Mouse (Mus musculus): ENCODE measurements around the gene Srrt.

The Srrt gene

GRCm38 (mm10) chr5:137307071-137307912 is at the start of gene Srrt:
Gene Srrt, minus strand, starts transcription at chr5:137307674.
- in situ Hi-C loops (cut with MboI, MseI) = loop anchor here (10.0 to 25.0 kb wide), 2 partner anchors 855 to 1372 kb away; partner anchors contain the start of genes Ap4m1, Cops6, Mcm7 and Ywhag

GRCm38 (mm10) chr5:137354091-137354490 is 46.6 kb upstream of the Srrt start:
- in situ Hi-C loops (cut with MboI, MseI) = no loop called here

DNA sequence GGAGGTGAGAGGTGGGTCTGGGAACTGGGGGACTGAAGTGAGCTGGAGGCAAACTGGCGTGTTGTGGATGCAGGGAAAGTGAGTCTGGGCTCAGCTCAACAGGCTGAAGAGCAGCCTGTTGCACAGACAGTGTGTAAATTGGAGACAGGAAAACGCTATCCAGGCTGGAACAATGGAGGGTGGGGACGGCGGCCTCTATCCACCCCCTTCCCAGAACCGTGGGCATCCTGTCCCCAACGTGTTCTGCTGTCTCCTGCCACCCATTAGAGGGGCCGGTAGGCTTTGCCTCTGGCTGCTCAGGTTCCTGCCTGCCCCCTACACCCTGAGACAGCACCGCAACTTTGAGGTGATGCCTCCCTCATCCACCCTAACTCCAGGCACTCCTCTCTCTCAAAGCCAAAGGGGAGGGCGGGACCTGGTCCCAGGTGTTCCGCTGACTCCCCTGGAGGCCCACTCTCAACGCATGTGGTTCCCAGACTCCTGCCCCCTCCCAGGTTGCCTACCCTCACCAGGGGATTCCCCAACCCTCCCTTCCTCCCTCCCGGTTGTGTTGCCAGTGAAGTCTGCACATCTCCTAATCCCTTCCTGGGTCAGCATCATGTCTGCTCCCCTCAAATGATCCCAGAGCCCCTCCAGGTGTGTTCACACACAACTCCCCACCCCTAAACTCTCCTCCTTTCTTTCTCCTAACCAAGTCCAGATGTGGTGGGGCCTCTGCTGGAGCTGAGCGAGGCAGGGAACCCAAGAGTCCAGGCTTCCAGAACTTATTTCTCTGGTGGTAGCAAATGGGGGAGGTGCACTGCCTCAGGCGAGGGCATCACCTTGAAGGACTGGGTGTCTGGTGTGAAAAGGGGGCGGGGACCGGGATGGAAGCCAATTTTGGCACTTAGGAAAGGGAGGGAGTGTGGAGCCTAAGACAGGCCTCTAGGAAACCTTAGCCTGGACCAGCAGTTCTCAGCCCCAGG is 44.8 kb upstream of the Srrt start:
- in situ Hi-C loops (cut with MboI, MseI) = no loop called here

DNA sequence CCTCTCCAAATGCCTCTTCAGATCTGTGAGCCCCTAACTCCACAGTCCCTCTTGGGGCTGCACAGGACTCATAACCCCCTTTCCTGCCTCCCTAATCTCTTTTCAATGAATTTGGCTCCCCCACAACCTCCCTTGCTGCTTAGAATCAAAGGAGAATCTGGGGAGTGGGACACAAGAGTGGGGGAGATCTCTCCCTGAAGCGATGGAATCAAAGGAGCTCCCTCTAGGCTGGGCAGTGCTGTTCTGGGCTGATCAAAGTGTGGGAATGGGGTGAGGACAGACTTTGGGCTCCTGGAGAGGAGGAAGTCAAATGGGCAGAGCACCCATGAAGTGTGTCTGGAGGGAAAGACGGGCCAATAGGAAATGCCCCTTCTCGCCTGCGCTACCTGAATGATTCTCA is 43.9 kb upstream of the Srrt start:
- in situ Hi-C loops (cut with MboI, MseI) = no loop called here

DNA sequence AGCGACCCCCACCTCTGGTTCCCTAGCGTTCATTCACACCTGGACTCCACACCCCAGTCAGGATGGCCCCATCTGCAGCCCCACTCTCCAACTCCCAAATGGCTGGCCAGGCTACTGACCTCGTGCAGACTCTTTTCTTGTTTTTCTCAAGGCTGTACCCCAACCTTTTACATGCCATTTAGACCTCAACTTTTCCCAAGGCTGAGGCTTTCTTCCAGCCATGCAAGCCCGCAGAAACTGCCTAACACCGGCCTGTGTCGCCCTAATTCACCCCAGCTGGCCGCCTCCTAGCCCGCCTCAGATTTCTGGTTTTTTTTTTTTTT is 43.5 kb upstream of the Srrt start:
- in situ Hi-C loops (cut with MboI, MseI) = no loop called here

DNA sequence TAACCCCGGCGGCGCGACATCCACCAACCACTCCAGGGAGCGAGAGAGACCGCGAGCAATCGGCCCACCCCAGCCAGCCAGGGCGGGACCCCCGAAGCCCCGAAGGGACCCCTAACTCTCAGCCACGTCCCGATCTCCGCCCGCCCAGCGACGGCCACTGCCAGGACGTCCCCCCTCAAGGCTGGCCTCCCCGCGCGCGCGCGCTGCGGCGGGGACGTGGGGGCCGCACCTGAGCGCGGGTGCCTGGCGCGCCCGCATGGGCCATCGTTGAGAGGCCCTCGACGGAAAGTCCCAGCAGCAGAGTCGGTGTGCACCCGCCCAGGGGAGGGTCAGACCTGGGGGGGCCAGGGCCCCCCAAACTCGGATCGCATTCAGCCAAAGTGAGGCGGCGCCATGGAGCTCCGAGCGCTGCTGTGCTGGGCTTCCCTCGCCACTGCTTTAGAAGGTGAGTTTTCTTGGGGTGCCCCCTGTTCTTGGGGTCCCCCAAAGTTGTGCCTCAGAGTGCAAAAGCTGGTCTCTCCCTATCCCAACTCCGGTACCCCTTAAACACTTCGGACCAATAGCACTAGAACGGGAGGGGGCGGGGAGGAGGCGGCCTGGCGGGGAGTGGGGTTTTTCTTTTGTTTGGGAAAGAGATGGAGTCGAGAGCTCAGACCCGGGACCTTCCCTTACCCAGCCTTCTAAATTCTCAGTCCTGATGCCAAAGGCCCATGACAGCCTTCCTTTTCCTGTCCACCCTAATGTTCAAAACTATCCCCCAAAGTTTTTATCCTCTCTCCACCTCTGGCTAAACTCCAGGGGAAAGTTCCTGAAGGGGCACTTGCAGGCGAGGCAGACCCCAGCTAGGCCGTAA is 43.0 kb upstream of the Srrt start:
- in situ Hi-C loops (cut with MboI, MseI) = no loop called here

DNA sequence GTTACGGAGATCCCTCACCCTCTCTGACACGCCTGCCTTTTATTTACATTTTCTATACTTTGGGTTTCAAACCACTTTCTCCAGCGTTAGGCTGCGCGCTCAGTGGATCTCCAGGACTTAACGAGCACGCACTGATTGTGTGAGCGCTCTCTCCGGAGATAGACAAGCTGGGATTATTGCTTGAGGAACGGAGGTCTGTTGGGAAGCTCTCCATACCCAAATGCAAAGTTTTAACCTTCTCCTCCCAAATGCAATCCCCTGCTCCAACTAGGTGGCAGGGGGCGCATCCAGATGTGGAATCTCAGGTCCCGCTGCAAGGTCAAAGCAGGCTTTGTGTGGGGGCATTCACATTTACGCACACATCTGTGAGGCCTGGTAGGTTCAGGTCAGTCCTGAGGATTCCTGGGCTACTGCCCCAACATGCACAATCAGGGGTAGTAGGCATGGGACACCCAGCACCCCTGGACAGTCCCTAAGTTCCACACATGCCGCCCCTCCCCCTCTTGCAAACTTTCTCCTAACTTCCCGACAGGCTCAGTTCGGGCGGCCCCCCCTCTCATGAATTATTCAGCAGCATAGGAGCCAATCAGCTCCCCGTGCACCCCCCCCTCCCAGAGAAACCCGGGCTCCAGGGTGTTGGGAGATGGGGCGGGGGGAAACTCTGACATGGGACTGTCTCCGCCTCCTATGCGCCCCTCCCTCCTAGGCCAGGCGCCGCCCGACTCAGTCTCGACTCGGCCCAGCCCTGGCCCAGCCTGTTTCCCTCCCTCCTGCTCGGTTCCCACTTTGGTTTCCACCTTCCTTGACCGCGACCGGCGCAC is 42.1 kb upstream of the Srrt start, which contains the start of gene Ephb4:
TSS of gene Ephb4 (plus strand) at position 726 of the 821 bp plus-strand sequence.
- in situ Hi-C loops (cut with MboI, MseI) = no loop called here

- in situ Hi-C loops (cut with MboI, MseI) = no loop called here
Observed at GRCm38 (mm10) chr5:137348482-137349383, 41.3 kb upstream of the Srrt start.

- in situ Hi-C loops (cut with MboI, MseI) = no loop called here
Observed at GRCm38 (mm10) chr5:137347856-137348255, 40.4 kb upstream of the Srrt start.

DNA sequence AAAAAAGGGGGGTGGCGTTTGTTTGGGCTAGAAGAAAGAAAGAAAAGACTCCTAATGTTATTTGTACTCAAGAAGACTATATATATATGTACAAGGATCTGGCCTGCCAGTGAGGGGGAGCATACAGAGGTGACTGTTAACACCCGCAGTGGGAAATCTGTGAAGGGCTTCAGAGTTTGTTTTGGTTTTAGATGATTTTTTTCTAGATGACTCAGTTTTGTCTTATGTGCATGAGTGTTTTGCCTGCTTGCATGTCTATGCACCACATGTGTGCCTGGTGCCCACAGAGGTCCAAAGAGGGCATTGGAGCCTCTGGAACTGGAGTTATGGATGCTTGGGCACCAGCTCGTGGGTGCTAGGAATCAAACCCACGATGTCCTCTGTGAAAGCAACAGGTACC is 39.5 kb upstream of the Srrt start:
- in situ Hi-C loops (cut with MboI, MseI) = no loop called here

DNA sequence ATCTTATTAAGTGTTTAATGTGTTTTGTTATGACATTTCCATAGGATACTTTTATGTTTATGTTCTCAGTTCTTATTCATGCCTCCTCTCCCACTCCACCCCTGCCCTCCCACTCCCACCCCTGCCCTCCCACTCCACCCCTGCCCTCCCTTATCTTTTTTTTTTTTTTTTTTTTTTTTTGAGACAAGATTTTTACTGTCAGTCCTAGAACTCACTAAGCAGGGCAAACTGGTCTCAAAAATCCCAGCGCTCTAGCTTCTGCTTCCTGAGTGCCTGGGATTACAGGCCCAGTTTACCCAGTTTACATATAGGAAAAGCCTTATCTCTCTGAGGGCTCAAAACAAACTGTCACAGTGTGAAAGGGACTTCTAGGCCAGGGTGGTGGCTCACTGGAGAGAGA is 38.9 kb upstream of the Srrt start:
- in situ Hi-C loops (cut with MboI, MseI) = no loop called here

DNA sequence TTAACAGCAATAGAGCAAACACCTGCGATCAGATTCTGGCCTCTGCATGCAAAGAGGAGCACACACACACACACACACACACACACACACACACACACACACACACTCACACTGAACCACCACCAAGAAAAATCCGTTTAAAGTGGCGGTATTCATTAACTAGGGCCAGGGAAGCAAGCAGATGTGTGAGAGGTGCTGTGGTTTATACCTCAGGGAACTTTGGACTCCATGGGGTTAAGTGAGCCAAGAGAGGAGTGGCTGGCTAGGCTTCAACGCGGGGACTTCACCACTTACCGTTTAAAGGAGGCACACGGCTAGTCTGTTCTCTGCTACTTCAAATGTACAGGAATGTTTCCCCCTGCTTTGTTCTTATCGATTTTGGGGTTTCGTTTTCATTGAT is 38.3 kb upstream of the Srrt start:
- in situ Hi-C loops (cut with MboI, MseI) = no loop called here

GRCm38 (mm10) chr5:137343869-137344268 is 36.4 kb upstream of the Srrt start:
- in situ Hi-C loops (cut with MboI, MseI) = no loop called here

GRCm38 (mm10) chr5:137343412-137343811 is 35.9 kb upstream of the Srrt start:
- in situ Hi-C loops (cut with MboI, MseI) = no loop called here

DNA sequence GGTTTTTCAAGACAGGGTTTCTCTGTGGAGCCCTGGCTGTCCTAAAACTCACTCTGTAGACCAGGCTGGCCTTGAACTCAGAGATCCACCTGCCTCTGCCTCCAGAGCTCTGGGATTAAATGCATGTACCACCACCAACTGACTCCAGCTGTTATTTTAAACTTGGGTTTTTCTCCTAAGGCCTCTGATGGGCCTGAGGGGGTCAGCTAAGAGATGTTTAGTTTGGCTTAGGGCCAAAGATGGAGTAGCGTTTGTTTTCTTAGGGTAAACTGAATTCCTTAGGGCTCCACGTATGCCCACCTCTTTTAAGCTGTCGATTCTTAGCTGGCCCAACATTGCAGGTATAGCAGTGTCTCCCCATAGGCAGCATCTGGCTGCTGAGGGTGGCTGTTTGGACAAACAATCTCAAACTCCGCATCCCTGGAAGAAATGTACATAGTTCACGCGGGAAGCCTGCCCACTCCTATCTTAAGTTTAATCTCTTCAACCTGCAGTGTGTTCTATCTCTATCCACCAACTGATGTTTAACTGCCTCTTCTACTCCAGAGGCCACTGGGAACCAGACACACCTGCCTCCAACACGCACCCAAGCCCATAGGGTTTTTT is 35.0 kb upstream of the Srrt start:
- in situ Hi-C loops (cut with MboI, MseI) = no loop called here

GRCm38 (mm10) chr5:137340222-137340621 is 32.7 kb upstream of the Srrt start:
- in situ Hi-C loops (cut with MboI, MseI) = no loop called here

DNA sequence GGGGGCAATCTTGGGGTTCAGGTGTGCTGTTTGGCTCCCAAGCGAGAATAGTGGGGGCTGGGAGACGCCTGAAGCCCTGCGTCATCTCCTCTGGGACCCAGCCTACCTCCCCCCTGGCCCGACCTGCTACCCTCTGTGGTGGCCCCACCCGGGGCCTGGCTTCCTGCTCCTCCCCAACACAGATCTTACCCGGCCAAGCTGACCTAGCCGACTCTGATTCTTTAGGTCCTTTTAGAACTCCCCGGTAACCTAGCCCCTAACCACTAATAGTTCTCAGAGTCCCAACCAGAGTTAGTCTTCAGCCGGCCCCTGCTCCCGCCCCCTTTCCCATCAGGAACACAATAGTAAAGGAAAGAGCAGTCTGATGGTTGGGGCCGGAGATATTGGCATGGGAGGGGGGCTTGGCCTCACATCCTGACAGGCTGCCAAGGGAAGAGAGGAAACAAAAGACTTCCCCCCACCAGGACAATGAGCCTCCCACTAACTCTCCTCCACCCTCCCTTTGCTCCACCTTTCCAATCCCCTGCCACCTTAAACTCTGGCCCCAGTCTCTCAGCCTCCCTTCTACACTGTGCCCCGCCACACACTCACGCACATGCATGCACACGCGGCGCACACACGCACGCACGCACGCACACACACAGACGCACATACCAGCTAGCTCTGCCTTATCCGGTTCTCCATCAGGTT is 32.0 kb upstream of the Srrt start:
- in situ Hi-C loops (cut with MboI, MseI) = no loop called here

- in situ Hi-C loops (cut with MboI, MseI) = no loop called here
Observed at GRCm38 (mm10) chr5:137338663-137339289, 31.3 kb upstream of the Srrt start.
